Mouse (Mus musculus): ENCODE results near the gene Gnao1.
A peak's percentile ranks its signal among the peaks of the same experiment; 100 is the strongest.

Gnao1 gene

GRCm38 (mm10) chr8:94010101-94010705, 200.4 kb downstream of the Gnao1 start:
- DNase-seq (ENCODE audit: low spot score), result no peak

GRCm38 (mm10) chr8:94011076-94012012, 201.6 kb downstream of the Gnao1 start:
- peak; percentile 8 for DNase-seq (ENCODE audit: low spot score)

GRCm38 (mm10) chr8:94012013-94012951, 202.5 kb downstream of the Gnao1 start, which contains the start of gene Amfr:
Gene Amfr, minus strand, starts transcription at chr8:94012842.
- peak; percentile 69 for DNase-seq (ENCODE audit: low spot score)

- DNase-seq (ENCODE audit: low spot score), result no peak
Observed at GRCm38 (mm10) chr8:94013026-94013612, 203.4 kb downstream of the Gnao1 start.

All from urinary bladder, postnatal 25 days (tissue).